Mouse (Mus musculus) embryonic stem cell, embryonic (primary cell): ENCODE results near the gene Rgs17.

Experiments
- CTCF ChIA-PET, 4 experiments: fragments of 300-600 bp in 2 of 4; fragments of 350-600 bp in 2 of 4; sonication (Branson Sonifier 250); formaldehyde crosslinking; loops; one replicate each; lab custom pipeline; 2022; ENCODE audit warnings: inconsistent platforms in 2 of 4; lab: Charles Lee
- POLR2A ChIA-PET, 4 experiments: fragments of 300-600 bp in 2 of 4; fragments of 350-600 bp in 2 of 4; sonication (Branson Sonifier 250); formaldehyde crosslinking; loops; one replicate each; lab custom pipeline; 2022; ENCODE audit warnings: antibody characterized with exemption in 4 of 4, inconsistent platforms in 1 of 4; lab: Charles Lee

The Rgs17 gene

DNA sequence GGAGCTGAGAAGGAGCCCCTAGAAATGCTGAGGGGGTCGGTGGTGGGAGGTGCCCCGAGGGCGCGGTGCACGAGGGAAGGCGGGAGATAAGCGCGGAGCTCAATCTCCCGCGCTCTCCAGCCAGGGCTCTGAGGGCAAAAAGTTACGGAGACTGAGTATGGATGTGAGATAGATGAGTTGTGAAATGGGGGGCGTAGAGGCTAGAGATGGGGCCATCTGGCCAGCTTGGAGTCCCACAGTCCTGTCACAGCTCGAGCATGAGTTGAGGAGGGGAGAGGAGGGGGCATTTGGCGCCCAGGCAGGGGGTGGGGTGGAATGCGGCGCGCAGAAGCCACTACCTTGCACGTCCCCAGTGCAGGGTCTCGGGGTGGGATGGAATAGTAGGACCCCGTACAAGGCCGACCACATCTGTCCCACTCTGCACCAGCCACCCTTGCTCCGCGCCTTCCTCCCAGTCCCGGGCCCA, 117.5 kb downstream of the Rgs17 start:
- ChIA-PET POLR2A (interaction anchor here (0.6 to 16.1 kb wide), 37 partner anchors 10 to 1952 kb away, joined by 3 to 737 read pairs (median 5); partner anchors contain the start of genes Mtrf1l (in 4 of the 4), Katna1 (in 2 of the 4), Armt1 (in 1 of the 4) and Rmnd1 (in 1 of the 4)), CTCF (interaction anchor here in 3 of 4 experiments (0.6 to 7.6 kb wide), 10 partner anchors 8 to 1813 kb away, joined by 3 to 105 read pairs (median 7); partner anchors contain the start of gene Mtrf1l (in 3 of the 3))

GRCm38 (mm10) chr10:5803739-5804138, 118.5 kb downstream of the Rgs17 start:
- ChIA-PET POLR2A (interaction anchor here (0.6 to 16.1 kb wide), 15 partner anchors 9 to 249 kb away, joined by 3 to 737 read pairs (median 17); partner anchors contain the start of gene Mtrf1l (in 4 of the 4)), CTCF (interaction anchor here in 3 of 4 experiments (0.6 to 7.6 kb wide), 5 partner anchors 17 to 38 kb away, joined by 3 to 105 read pairs (median 5); partner anchors contain the start of gene Mtrf1l (in 3 of the 3))

- ChIA-PET POLR2A (interaction anchor here (0.6 to 16.1 kb wide), 12 partner anchors 8 to 1534 kb away, joined by 3 to 737 read pairs (median 8); partner anchors contain the start of gene Mtrf1l (in 3 of the 4)), CTCF (interaction anchor here in 3 of 4 experiments (0.5 to 7.6 kb wide), 6 partner anchors 16 to 1170 kb away, joined by 3 to 105 read pairs (median 3); partner anchors contain the start of gene Mtrf1l (in 1 of the 3))
Observed at GRCm38 (mm10) chr10:5802866-5803265, 119.3 kb downstream of the Rgs17 start.

GRCm38 (mm10) chr10:5800490-5800889, 121.7 kb downstream of the Rgs17 start:
- ChIA-PET POLR2A (interaction anchor here in 3 of 4 experiments (1.0 to 16.1 kb wide), 6 partner anchors 11 to 22 kb away, joined by 3 to 737 read pairs (median 92); partner anchors contain the start of gene Mtrf1l (in 3 of the 3)), CTCF (interaction anchor here (0.7 to 7.6 kb wide), 8 partner anchors 15 to 1268 kb away, joined by 3 to 105 read pairs (median 4); partner anchors contain the start of gene Mtrf1l (in 3 of the 4))

DNA sequence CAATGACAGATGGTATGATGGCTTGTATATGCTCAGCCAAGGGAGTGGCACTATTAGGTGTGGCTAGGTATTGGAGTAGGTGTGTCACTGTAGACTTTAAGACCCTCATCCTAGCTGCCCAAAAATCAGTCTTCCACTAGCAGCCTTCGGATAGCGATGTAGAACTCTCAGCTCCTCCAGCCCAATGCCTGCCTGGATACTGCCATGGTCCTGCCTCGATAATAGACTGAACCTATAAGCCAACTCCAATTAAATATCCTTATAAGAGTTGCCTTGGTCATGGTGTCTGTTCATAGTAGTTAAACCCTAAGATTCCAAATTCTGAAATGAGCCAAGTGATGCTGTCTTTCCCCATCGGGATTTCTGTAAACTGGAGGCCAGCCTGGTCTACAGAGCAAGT, 124.1 kb downstream of the Rgs17 start:
- CTCF ChIA-PET = no interaction called here
- POLR2A ChIA-PET = interaction anchor here in 3 of 4 experiments (0.7 to 16.1 kb wide), 5 partner anchors 7 to 38 kb away, joined by 3 to 737 read pairs (median 3); partner anchors contain the start of genes Mtrf1l (in 2 of the 3) and Fbxo5 (in 1 of the 3)

DNA sequence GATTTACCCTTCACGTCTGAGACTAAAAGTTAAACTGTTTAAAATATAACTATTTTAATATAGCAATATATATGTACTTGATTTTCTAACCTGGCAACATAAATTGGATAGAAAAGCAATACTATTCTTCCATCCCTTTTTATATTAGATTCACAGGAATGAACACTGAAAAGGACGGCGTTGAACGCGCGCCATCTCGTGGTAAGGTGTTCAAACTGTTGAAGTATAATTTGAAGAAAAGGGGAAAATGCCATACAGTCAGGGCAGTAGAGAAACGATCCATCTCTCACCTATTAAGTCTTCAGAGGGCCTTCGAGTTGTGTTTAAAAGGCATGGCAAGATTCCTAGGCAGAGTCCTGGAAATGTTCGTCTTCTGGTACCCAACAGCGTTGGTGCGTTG, 131.5 kb downstream of the Rgs17 start:
- POLR2A ChIA-PET = interaction anchor here in 2 of 4 experiments (0.7 to 7.5 kb wide), 2 partner anchors 14 to 1367 kb away, joined by 3 to 72 read pairs; partner anchors contain the start of gene Fbxo5 (in 1 of the 2)
- CTCF ChIA-PET = interaction anchor here (0.6 to 2.9 kb wide), 4 partner anchors 15 to 1233 kb away, joined by 3 to 14 read pairs (median 4); no protein-coding TSS in a partner anchor

GRCm38 (mm10) chr10:5786923-5787322, 135.3 kb downstream of the Rgs17 start:
- POLR2A ChIA-PET = interaction anchor here in 1 of 4 experiments (0.6 to 1.0 kb wide), 3 partner anchors 37 to 172 kb away, joined by 3 to 7 read pairs (median 3); partner anchors contain the start of gene Mtrf1l
- CTCF ChIA-PET = interaction anchor here (0.6 to 3.6 kb wide), 13 partner anchors 17 to 383 kb away, joined by 3 to 28 read pairs (median 4); partner anchors contain the start of genes Mtrf1l (in 1 of the 4) and Vip (in 1 of the 4)
